Mouse (Mus musculus) kidney, adult 18-20 months (tissue): ENCODE measurements around the gene Hnrnpab.

Experiments used
- DNase-seq: peaks from one replicate; pipeline ENCODE4 v3.0.0; 2021

Hnrnpab gene

DNA sequence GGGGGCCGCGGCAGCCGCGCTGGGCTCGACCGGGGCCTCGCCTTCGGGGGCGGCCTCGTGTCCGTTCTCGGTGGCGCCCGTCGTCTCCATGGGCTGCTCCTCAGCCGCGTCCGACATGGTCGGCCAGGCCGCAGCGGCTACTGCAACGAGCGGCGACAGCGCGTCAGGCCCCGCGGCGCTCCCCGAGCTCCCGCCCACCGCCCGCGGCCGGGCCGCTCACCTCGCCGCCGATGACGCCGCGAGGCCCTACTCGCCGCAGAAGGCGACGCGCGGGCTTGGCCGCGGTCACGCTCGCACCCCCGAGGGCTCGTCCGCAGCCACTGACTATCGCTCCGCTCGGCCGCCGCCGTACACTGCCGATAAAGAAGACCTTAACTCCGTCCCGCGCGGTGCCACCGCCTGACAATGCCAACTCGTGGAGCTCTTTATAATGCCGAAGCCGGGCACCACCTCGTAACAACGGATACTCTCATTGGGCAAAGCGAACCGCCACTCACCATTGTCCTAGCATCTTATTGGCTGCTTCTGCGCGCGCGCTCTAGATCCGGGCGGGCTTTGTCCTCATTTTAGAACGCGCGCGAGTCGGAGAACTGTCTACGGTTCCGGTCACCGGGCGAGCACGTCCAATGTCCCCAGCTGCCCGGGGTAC, at the start of gene Hnrnpab:
TSS of gene Hnrnpab (minus strand) at position 401 of the 649 bp plus-strand sequence.
- DNase-seq = peak; percentile 98

DNA sequence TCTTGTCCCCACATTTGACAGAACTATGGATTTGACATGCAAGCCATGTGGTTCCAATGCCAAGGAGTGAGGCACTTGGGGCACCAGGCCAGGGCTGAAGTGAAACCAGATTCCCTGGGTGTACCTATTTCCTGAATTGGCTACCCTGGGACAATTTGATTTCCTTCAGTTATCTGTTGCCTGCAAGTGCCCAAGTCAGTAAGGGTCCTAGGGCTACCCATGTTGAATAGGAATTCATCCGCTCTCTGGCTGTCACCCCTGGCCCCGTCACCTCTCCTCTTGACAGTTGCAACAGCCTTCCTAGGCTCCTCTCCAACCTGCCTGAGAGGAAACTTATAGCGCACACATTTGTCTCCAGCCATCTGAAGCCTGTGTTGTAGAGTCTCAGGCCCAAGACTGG, 48.2 kb upstream of the Hnrnpab start:
- no peak for DNase-seq

DNA sequence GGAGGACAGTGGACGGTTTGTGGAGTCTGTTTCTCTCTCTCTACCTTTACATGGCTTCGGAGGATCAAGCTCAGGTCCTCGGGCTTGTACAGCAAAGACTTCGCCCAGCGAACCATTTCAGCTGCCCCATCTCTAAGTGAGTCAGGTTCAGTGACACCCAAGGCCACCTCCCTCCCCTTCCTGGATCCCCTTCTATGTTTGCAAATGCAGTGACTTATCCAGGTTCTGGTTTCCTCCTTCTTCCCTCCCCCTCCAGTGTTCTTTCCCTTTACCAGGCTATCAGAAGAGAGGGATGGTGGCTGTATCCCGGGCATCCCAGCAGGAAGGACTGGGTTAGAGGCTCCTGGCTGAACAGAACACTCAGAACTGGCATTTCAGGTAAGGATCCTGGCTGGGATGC, 47.1 kb upstream of the Hnrnpab start:
- DNase-seq = no peak

DNA sequence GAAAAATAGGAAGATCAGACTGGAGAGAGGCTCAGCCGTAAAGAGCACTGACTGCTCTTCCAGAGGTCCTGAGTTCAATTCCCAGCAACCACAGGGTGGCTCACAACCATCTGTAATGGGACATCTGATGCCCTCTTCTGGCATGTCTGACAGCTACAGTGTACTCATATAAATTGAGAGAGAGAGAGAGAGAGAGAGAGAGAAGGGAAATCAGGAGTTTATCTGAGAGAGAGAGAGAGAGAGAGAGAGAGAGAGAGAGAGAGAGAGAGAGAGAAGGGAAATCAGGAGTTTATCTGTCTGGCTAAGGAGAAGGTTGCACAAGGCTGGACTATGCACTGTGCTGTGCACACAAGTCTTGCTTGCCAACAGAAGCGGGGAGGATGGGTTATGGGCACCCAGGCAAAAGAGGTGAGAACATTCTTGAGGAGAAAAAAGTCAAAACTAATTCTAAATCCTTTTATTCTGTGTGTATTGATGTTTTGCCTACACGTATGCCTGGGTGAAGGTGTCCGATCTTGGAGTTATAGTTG, 46.3 kb upstream of the Hnrnpab start:
- DNase-seq = no peak

DNA sequence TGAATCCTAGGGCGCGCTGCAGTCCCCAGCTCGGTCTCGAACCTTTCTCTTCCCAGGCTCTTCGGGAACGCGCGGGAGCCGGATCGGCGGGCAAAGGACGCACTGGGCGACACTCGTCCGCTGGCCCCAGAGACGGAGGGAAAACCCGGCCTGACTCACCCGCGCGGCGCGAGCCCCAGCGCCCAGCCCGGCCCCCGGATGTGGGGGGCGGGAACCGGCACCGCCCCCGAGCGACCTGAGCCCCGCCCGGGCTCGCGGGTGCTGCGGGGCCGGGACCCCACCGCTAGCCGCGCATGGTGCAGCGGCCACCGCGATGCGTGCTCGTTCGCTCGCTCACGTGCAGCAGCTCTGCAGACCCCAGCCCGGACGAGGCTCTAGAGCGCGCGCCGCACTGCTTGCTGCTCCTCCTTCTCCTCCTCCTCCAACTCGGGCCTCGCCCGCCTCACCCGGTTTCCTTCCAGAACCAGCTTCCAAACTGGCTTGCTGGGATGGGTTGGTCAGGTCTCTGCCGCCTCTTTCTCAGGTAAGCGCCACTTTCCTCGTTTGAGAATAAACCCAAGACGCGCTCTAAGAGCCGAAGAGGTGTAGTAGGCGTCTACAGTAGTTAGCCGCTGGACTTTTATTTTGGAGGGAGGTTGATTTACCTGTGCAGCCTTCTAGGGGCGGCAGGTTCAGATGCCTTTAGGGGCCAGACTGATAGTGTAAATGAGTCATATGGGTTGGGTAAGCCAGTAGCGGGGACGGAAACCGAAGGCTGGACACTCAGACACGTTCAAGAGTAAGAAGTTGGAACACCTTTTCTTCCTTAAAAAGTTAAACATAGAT, 44.3 kb upstream of the Hnrnpab start, which contains the start of the genes N4bp3 and D930048N14Rik:
TSS of gene N4bp3 (minus strand) at position 152 of the 825 bp plus-strand sequence.
TSS of gene D930048N14Rik (plus strand) at position 264 of the 825 bp plus-strand sequence.
- peak; percentile 87 for DNase-seq

DNA sequence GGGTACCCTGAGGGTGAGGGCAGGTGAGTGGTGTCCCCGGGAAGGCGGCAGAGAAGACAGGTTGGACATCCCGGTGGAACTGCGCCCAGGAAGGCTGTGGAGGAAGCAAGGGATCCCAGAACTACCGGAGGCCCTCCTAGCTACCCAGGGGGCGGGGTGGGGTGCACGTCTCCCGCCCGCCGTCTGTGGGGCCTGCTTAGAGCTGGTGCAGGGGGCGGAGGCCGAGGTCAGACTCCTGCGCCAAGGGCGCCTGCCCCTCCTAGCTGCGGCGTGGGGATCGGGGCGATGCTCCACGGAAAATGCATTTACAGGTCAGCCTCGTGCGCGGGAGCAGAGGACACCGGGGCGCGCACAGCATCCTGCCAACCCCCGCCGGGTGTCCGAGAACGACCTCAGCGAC, 43.6 kb upstream of the Hnrnpab start:
- no peak for DNase-seq

DNA sequence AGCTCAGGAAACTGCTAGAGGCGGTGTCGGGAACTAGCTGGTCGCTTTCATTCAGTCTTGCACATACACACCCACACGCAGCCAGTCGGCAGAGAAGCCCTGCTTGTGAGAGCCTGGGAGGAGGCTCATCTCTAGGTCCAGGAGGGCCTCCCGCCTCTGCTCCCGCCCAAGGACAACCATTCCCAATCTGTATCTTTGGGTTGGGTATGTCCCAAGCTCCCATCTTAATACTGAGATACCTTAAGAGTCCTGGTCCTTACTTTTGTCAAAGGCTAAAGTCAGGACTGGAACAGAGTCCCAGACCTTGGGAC, 43.2 kb upstream of the Hnrnpab start:
- peak; percentile 24 for DNase-seq

DNA sequence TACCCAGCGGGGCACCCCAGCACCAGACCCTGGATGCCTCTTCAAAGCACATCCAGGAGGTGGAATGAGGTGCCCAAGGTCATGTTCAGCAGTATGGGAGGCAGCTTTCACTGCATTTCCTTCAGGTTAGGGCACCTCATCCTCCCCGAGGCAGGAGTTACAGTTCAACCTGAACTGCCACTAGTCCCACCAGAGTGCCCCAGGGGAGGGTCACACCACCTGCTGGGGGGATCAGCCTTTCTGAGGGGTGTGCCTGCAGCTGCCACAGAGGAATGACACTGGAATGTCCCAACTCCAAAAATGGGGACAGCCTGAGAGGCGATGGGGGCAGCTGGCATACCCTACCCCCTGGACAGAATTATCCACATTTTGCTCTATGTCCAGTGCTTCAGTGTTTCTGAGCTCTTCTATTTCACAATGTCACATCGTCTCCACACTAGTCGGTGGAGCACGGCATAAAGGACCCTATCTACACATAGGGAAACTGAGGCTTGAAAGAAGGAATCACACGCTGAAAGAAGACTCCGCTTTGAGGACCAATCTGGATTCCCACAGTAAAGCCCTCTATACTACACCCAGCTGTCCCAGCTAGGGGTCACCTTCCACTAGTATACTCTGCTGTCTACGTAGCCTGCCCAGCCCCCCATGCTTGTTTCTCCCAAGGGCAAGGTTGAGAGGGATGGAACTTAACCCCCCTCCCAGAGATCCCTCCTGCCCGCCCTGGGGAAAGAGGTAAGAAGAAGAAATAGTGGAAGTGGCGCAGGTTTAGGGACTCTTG, 42.7 kb upstream of the Hnrnpab start:
- no peak for DNase-seq

DNA sequence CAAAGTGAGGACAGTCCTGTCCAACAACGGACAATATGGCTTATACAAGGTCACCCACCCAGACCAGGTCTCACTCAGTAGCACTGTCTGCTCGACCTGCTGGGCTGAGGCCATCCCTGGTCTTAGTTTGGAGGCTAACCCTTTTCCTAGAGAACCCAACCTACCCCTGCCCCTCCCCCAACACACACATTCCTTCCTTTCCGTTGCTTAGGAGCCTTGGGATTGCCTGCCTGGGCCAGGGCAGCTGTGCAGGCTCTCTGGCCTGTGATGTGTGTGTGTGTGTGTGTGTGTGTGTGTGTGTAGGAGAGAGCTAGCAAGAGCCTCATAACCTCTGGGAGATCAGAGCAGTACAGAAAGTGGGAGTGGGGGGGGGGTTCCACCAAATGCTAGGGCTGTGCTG, 41.9 kb upstream of the Hnrnpab start:
- no peak for DNase-seq

DNA sequence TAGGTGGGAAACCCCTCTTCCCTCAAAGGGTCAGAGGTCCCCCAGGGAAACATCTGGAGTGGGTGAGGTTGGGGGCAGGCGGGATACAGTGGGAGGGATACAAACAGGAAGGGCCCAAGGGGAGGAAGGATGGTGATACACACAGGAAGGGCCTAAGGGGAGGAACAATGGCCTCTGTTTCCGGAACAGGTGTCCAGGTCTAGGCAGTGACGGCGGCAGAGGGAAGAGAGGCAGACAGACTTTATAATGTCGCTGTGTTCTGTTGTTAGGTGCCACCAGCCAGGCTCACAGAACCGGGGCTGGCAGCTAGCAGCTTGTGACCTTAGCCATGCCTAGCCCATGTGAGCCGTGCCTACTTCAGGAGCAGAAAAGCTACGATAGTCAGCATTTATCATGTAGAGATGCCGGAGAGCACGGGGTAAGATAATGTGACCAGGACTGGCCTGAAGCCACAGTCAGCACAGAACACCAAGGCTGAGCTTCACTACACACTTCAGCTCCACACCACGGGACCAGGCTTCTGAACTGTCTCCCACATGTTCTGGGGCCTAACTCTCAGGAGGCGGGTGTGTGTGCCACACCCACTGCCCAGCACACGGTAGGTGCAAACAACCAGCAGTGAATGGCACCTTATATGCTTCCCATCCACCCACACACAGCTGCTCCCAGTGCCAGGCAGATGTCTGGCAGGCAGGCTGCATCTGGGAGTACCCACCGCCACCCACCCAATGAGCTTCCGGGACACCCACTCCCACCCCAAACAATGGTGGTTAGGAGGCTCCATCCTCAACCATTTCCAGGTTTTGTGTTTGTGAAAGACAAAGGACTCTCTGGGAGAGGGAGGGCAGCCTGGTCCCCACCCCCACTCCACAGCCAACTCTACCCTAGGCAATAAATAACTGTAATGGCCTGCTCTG, 40.4 kb upstream of the Hnrnpab start:
- DNase-seq = peak; percentile 52

DNA sequence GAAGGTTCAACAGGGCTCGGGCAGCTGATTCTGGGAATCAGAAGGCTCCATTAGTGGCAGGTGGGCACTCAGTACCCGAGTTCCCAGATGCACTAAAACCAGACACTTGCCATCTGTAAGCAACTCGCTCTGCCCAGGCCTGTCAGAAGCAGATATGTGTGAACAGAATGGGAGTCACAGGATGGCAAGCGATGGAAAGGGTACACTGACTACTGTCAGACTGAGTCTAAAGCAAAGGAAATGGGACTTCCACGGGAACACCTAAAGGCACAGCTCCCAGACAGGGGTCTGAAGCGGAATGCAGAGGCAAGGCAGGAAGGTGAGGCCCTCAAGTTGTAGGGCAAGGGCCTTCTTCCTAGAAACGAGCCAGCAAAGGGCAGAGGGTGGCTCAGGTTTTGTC, 39.6 kb upstream of the Hnrnpab start:
- no peak for DNase-seq

DNA sequence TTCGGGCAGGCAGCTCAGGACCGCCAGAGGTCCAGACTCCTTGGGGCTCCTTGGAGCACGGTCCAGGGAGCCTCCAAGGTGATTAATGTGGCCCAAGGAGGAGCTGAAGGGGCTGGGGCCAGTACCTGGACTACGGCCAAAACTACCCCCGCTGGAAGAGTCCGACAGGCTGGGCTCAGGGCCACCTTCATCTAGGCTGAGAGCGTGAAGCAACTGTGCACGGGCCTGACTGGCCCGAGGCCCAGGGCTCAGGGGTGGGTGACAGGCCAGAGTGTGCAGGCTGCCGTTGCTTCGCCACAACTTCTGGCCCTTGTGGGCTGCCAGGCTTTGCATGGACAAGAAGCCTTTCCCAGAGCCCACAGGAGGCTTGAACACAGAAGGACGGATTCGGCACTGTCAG, 38.6 kb upstream of the Hnrnpab start:
- DNase-seq = no peak

DNA sequence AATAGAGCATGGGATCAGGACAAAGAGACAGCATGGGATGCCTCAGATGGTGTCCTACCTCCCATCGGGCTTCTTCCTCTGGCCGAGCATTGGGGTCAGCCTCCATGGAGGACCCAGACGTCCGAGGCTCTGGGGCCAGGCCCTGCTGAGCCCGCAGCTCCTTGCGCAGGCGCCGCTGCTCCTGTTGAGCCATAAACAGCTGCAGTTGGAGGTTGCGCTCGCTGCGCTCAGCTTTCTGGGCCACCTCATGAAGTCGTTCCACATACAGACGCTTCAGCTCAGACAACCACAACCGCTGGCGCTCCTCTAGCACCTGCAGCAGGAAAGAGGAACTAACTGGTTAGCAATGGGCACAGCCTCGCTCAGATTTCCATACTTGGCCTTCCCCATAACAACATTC, 37.6 kb upstream of the Hnrnpab start:
- no peak for DNase-seq

DNA sequence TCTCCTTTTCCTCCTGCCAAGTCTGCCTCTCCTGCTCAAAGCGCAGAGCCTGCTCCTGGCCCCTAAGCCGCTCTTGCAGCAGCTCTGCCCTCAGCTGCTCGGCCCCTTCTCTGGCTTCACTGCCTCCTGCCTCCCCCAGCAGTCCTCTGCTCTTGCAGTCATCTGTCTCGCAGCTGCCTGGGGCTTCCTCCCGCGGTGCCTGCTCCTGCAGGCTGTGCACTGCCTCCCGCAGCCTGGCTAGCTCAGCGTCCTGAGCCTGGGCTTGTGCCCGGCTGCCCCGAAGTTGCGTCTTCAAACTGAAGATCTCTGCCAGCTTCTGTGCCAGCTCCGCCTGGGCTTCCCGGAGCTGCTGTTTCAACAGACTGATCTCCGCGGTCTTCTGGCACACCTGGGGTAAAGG, 37.1 kb upstream of the Hnrnpab start:
- peak; percentile 32 for DNase-seq

DNA sequence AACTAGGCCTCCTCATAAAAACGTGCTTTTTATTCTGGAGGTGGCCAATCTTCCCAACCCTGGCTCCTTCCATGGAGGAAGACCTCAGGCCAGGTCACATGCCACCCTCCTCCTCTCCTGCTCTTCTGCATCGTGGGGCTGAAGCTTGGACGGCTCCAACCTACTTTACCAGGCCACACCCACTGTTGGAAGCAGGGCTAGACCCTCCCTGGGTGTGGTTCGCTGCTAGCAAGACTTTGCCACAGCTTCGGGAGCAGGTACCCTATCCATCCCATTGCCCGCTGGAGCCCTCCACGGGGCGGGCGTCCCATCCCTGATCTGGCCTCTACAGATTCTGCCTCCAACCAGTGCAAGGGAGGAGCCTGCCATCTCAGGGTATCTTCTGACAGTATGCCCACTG, 36.6 kb upstream of the Hnrnpab start:
- no peak for DNase-seq

DNA sequence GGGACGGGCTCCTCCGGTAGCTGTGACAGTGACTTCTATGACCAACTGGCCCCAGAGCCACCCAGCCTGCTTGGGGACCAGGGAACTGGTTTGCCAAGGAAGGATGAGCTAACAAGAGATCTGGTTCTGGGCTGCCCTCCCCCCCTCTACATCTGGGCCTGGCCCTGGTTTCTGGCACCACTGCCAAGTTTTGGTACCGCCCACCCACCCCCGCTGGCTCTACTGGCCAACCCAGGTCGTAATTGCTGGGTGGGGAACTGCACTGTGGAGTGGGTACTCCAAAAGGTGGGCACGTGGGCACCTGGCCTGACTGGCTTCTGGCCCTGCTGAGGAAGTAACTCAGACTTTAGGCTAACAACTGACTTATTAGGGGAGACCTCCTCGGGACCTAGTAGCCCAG, 34.1 kb upstream of the Hnrnpab start:
- no peak for DNase-seq

DNA sequence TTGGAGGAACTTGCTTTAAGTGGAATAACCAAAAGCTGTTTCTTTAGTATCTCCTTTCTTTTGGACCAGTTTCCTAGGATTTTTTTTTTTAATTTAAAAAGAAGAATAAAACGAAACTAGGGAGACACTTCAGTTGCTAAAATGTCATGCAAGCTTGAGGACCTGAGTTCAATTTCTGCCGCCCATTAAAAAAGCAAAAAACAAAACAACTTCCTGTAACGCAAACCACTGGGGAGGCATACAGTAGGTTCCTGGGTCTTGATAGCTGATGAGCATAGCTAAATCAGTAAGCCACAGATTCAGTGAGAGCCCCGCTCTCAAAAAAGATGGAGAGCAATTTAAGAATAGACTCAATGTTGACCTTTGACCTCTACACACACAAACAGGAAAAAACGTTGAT, 31.9 kb upstream of the Hnrnpab start:
- DNase-seq = no peak

DNA sequence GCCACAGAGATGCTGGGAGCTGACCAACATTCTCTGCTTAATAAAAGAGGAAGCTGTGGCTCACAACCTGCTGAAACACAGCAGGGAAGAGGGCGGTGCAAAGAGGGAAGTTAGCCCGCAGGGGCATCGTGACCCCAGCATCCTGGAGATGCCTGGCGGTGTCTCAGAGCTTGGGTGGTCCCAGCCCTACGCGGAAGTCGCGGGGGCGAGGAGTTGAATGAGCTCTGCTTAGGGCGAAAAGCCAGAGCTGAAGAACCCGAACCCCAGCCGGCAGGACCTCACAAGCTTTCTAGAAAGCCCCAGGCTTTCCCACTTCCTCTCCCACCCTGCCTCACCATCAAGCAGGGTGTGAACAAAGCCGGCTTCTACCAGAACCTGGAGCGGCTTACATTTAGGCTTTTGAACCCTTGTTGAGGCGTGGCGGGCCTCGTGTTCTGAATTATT, 31.3 kb upstream of the Hnrnpab start:
- DNase-seq = no peak

DNA sequence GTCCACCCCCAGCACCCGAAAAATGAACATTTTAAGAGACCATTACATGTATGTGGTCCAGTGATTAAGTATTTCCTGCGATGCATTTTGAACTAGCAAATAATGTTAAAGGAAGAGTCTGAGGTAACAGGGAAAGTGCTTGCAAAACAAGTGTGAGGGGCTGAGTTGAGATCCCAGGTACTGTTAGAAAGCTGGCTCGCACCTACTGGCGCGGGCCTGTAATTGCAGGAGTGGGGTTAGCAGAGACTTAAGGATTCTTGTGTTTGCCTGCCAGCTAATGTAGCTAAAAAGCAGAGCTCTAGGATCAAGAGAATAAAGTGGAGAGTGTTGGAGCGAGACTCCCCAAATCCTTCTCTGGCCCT, 29.7 kb upstream of the Hnrnpab start:
- peak; percentile 61 for DNase-seq

DNA sequence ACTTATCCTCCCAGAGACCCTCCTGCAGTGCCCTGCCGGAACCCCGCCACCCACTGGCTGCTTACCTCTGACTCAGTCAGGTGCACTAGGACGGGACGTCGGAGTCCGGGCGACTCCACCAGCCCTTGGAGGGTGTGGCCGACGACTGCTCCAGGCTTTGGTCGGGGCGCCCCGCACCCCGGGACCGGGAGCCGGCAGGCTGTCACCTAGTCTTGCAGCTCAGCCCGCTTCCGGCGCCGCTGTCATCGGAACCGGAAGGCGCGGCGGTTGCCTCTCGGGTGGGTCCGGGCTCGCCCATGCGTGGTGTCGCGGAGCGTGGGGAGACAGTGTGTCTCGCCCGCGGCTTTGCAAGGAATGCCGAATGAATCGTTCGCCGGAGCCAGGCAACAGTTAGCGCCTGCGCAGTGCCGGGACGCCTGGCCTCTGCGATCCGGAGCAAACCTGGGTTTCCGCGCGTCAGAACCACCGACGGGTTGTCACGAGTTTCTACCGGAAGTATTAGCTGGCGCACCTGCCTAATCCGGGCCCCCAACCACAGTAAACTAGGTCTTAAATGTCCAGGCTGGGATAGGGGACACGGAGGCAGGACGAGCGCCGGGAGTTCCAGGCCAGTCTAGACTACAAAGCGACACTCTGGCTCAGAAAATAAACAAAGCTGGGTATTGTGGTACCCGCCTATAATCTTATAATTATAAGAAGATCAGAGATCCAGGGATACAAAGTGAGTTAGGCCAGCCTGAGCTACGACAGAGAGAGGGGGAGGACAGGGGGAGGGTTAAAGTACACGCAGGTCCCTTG, 29.1 kb upstream of the Hnrnpab start, which contains the start of gene Rmnd5b:
TSS of gene Rmnd5b (minus strand) at position 372 of the 798 bp plus-strand sequence.
- DNase-seq = peak; percentile 91

DNA sequence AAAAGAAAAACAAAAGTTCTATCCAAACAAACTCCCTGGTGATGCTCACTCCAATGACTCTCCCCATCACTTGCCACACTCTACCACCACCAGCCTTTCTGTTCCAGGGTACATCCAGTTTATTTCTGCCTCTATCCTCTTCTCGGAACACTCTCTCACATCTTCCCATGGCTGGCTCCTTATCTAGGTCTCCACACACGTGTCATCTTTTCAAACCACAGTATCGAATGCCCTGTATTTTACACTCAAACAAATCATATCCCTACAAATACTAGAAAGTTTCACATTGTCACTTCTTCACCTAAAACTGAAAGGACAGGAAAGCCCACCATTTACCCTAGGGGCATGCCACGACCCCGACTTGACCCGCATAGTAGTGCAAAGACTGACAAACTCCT, 28.5 kb upstream of the Hnrnpab start:
- no peak for DNase-seq
